Mouse (Mus musculus) E14TG2a.4 (cell line): Measurements from ENCODE around the gene Rbm18.

Source experiments
- H3K27me3 ChIP-seq: 2 replicates; pipeline ENCODE4 v1.6.1; 2014; ENCODE audit warnings: low read length, control low read depth; ENCODE audit not compliant: insufficient read depth
- H3K36me3 ChIP-seq: 2 replicates; pipeline ENCODE4 v1.6.1; 2014; ENCODE audit warnings: low read length, control low read depth; ENCODE audit not compliant: insufficient read depth
- H3K4me1 ChIP-seq: replicated peaks from 2 replicates; pipeline ENCODE4 v1.6.1; 2014; ENCODE audit warnings: low read depth, low read length, control low read depth
- H3K4me3 ChIP-seq: replicated peaks from 2 replicates; pipeline ENCODE4 v1.5.1; 2014; ENCODE audit warnings: mild to moderate bottlenecking, low read length
- H3K9me3 ChIP-seq: 2 replicates; pipeline ENCODE4 v1.6.1; 2014; ENCODE audit warnings: low read length, control low read depth
- CTCF ChIP-seq: conservative IDR thresholded peaks from 2 replicates; pipeline ENCODE4 v1.5.1; 2014; ENCODE audit warnings: low read length
- NANOG ChIP-seq: IDR thresholded peaks from 2 replicates; pipeline ENCODE4 v1.6.1; 2014; ENCODE audit warnings: borderline replicate concordance, low read length, mixed read lengths
- POU5F1 ChIP-seq: IDR thresholded peaks from 2 replicates; pipeline ENCODE4 v1.6.1; 2014; ENCODE audit warnings: low read length, borderline replicate concordance

Gene Rbm18

GRCm38 (mm10) chr2:36067132-36067531 lies 69.4 kb downstream of the Rbm18 start:
- no peak overlapping the region for H3K4me3 ChIP-seq
- H3K4me1 ChIP-seq = no peaks in the 10 kb centered on the region
- peaks cover 26% of the 10 kb centered on the region; the same call in 1 of the 2 replicates for H3K27me3 ChIP-seq
- TF ChIP-seq POU5F1 (no peak), CTCF (no peak), NANOG (no peak)
- H3K36me3 ChIP-seq = no peaks in the 10 kb centered on the region
- H3K9me3 ChIP-seq = no peaks in the 10 kb centered on the region
